Mouse (Mus musculus): ENCODE measurements around the gene Zfp809.

GRCm38 (mm10) chr9:22188025-22188611 lies 37.4 kb upstream of the Zfp809 start, which contains the start of gene Zfp872:
- TF ChIP-seq EP300 (IDR thresholded peaks at IDR 0.05) (no peak), CTCF (IDR thresholded peaks at IDR 0.05) (no peak)

Data from lung, postnatal 0 days (tissue).